In genomic region chr8:123156070-123156773, GRCm38 (mm10) we compare ENCODE assay signal across 14 mouse cellular contexts. TPM values are rescaled to one million over a fixed set of nuclear protein-coding genes. Genes with fewer than 3 reads are reported as not detected.
DNase-seq lines count a peak whose midpoint lies in the region; ATAC-seq lines count a peak whose summit lies in the region.
"Had no signal": no experiment of that assay in that cellular context is flagged by ENCODE, and none has a peak within 500 bp of the region (broad histone marks: within the 10 kb centered on the region; RNA-seq: fewer than 3 reads in every experiment).

No protein-coding gene starts in this region.

- peak; percentile 10; the same call in 1 of the 2 replicates for ATAC-seq in heart, embryonic 13.5 days (ENCODE audit: extremely low read depth, insufficient number of reproducible peaks, low FRiP score, low TSS enrichment)
- peak; percentile 95 for ATAC-seq in liver, embryonic 13.5 days (ENCODE audit: low read depth)

- 37% methylated on average over 9 of the region's 9 CpGs for WGBS in heart, embryonic 13.5 days
- WGBS in liver, embryonic 13.5 days (ENCODE audit: insufficient replicate concordance) = 26% methylated on average over 9 of the region's 9 CpGs
- 83% methylated on average over 9 of the region's 9 CpGs for WGBS in forebrain, embryonic 10.5 days

- H3K4me1 ChIP-seq in heart, embryonic 13.5 days = peaks cover 42% of the 10 kb centered on the region
- H3K4me1 ChIP-seq in liver, embryonic 13.5 days (replicated peaks) = peaks cover 42% of the 10 kb centered on the region
- H3K4me1 ChIP-seq in forebrain, embryonic 10.5 days = peaks cover 27% of the 10 kb centered on the region
- H3K4me1 ChIP-seq: neural tube, embryonic 12.5 days had no signal

- H3K4me3 ChIP-seq in heart, embryonic 13.5 days = no peak overlapping the region
- no peak overlapping the region; the same call in 1 of the 2 replicates for H3K4me3 ChIP-seq in liver, embryonic 13.5 days (replicated peaks)
- no peak overlapping the region for H3K4me3 ChIP-seq in forebrain, embryonic 10.5 days
- H3K4me3 ChIP-seq: midbrain, embryonic 10.5 days; neural tube, embryonic 12.5 days had no signal

- H3K36me3 ChIP-seq in heart, embryonic 13.5 days = no peaks in the 10 kb centered on the region
- H3K36me3 ChIP-seq in liver, embryonic 13.5 days = no peaks in the 10 kb centered on the region
- H3K36me3 ChIP-seq in forebrain, embryonic 10.5 days (replicated peaks) = no peaks in the 10 kb centered on the region
- H3K36me3 ChIP-seq: midbrain, embryonic 10.5 days; neural tube, embryonic 12.5 days had no signal

- no peaks in the 10 kb centered on the region for H3K9me3 ChIP-seq in heart, embryonic 13.5 days
- H3K9me3 ChIP-seq in liver, embryonic 13.5 days (replicated peaks) = no peaks in the 10 kb centered on the region
- H3K9me3 ChIP-seq in forebrain, embryonic 10.5 days = no peaks in the 10 kb centered on the region
- H3K9me3 ChIP-seq: midbrain, embryonic 10.5 days; neural tube, embryonic 12.5 days had no signal

- intact Hi-C loops in heart, postnatal 25 days (cut with DNase I) = no loop called here

- H3K27ac ChIP-seq in heart, embryonic 13.5 days (replicated peaks) = 0 out of 2 replicates have a peak overlapping the region, but pooled peaks have one; percentile 32
- peak overlapping the region; percentile 77 for H3K27ac ChIP-seq in liver, embryonic 13.5 days
- H3K27ac ChIP-seq in forebrain, embryonic 10.5 days = no peak overlapping the region
- H3K27ac ChIP-seq: midbrain, embryonic 10.5 days; neural tube, embryonic 12.5 days had no signal

- H3K4me2 ChIP-seq in heart, embryonic 13.5 days = no peak overlapping the region
- peak overlapping the region; percentile 55 for H3K4me2 ChIP-seq in liver, embryonic 13.5 days
- H3K4me2 ChIP-seq: neural tube, embryonic 12.5 days had no signal

- peak overlapping the region; percentile 1; the same call in 1 of the 2 replicates for H3K9ac ChIP-seq in heart, embryonic 13.5 days
- peak overlapping the region; percentile 59 for H3K9ac ChIP-seq in liver, embryonic 13.5 days
- H3K9ac ChIP-seq: neural tube, embryonic 12.5 days had no signal

- no peaks in the 10 kb centered on the region for H3K27me3 ChIP-seq in heart, embryonic 13.5 days (replicated peaks)
- H3K27me3 ChIP-seq in liver, embryonic 13.5 days = 0 out of 2 replicates have a peak, but pooled peaks cover 8% of the 10 kb centered on the region
- H3K27me3 ChIP-seq in forebrain, embryonic 10.5 days (ENCODE audit: poor library complexity, severe bottlenecking) = no peaks in the 10 kb centered on the region
- H3K27me3 ChIP-seq: neural tube, embryonic 12.5 days had no signal

- no peak for DNase-seq in heart, postnatal 25 days (ENCODE audit: low spot score)
- DNase-seq in urinary bladder, postnatal 14 days (ENCODE audit: low spot score) = peak; percentile 26
- DNase-seq in urinary bladder, postnatal 10 days (ENCODE audit: low spot score) = no peak
- DNase-seq in liver, embryonic 13.5 days = peak; percentile 66
- no peak for DNase-seq in testis, postnatal 14 days (ENCODE audit: low spot score)
- no peak for DNase-seq in forebrain, embryonic 10.5 days (ENCODE audit: extremely low spot score, low spot score)
- no peak for DNase-seq in natural killer cell, adult 2 months (ENCODE audit: low spot score in 2 of 2)
- DNase-seq: adrenal gland, adult 8-10 months; cerebellum, adult 11-12 months; thymus, postnatal 36 days had no signal

RNA-seq across cellular contexts. Expression of gene Sult5a1, which starts 1.9 kb away (rescaled TPM):
- polyA plus RNA-seq in heart, embryonic 13.5 days (2015; fragmentation: Nextera tagmentation; extraction: Ambion mirVana) = 4.0 and 7.5 TPM in 2 replicates
- 1 to 10 TPM in 1 of 2 experiments, under 1 TPM in 1; 0.56 to 1.1 TPM for total RNA-seq in heart, postnatal 25 days (2021)
- 1.0 and 1.3 TPM in 2 replicates for polyA plus RNA-seq in liver, embryonic 13.5 days (2015; fragmentation: Nextera tagmentation; extraction: Ambion mirVana)
- 2.2 and 2.7 TPM in 2 replicates for polyA plus RNA-seq in forebrain, embryonic 10.5 days (2016; fragmentation: Nextera tagmentation; extraction: Ambion mirVana)
- total RNA-seq: left cerebral cortex, postnatal 36 days had no signal

RNA-seq across cellular contexts. Expression of gene Dpep1, which starts 29.8 kb away (rescaled TPM):
- 2.5 and 3.3 TPM in 2 replicates for polyA plus RNA-seq in heart, embryonic 13.5 days (2015; fragmentation: Nextera tagmentation; extraction: Ambion mirVana)
- total RNA-seq in heart, postnatal 25 days (2021) = 10 to 100 TPM; 29.6 to 30.7 TPM
- 0.14 and 0.24 TPM in 2 replicates for polyA plus RNA-seq in liver, embryonic 13.5 days (2015; fragmentation: Nextera tagmentation; extraction: Ambion mirVana)
- polyA plus RNA-seq in forebrain, embryonic 10.5 days (2016; fragmentation: Nextera tagmentation; extraction: Ambion mirVana) = 10.1 and 11.4 TPM in 2 replicates
- total RNA-seq: left cerebral cortex, postnatal 36 days had no signal

RNA-seq across cellular contexts. Expression of gene Cpne7, which starts 39.0 kb away (rescaled TPM):
- polyA plus RNA-seq in heart, embryonic 13.5 days (2015; fragmentation: Nextera tagmentation; extraction: Ambion mirVana) = 0.19 and 0.24 TPM in 2 replicates
- under 1 TPM; 0.36 to 0.39 TPM for total RNA-seq in heart, postnatal 25 days (2021)
- 1.2 TPM in 2 replicates for polyA plus RNA-seq in liver, embryonic 13.5 days (2015; fragmentation: Nextera tagmentation; extraction: Ambion mirVana)
- 0.94 and 1.3 TPM in 2 replicates for polyA plus RNA-seq in forebrain, embryonic 10.5 days (2016; fragmentation: Nextera tagmentation; extraction: Ambion mirVana)

RNA-seq across cellular contexts. Expression of gene Rpl13, which starts 54.1 kb away (rescaled TPM):
- polyA plus RNA-seq in heart, embryonic 13.5 days (2015; fragmentation: Nextera tagmentation; extraction: Ambion mirVana) = 938 and 957 TPM in 2 replicates
- total RNA-seq in heart, postnatal 25 days (2021) = 100 to 1,000 TPM; 426 to 434 TPM
- polyA plus RNA-seq in liver, embryonic 13.5 days (2015; fragmentation: Nextera tagmentation; extraction: Ambion mirVana) = 1,172 and 1,189 TPM in 2 replicates
- 1,382 and 1,410 TPM in 2 replicates for polyA plus RNA-seq in forebrain, embryonic 10.5 days (2016; fragmentation: Nextera tagmentation; extraction: Ambion mirVana)

RNA-seq across cellular contexts. Expression of gene Chmp1a, which starts 56.3 kb away (rescaled TPM):
- 91.2 and 99.4 TPM in 2 replicates for polyA plus RNA-seq in heart, embryonic 13.5 days (2015; fragmentation: Nextera tagmentation; extraction: Ambion mirVana)
- total RNA-seq in heart, postnatal 25 days (2021) = 10 to 100 TPM; 57.1 to 68.6 TPM
- 74.6 and 77.5 TPM in 2 replicates for polyA plus RNA-seq in liver, embryonic 13.5 days (2015; fragmentation: Nextera tagmentation; extraction: Ambion mirVana)
- 137 and 144 TPM in 2 replicates for polyA plus RNA-seq in forebrain, embryonic 10.5 days (2016; fragmentation: Nextera tagmentation; extraction: Ambion mirVana)

Comparison
In these comparisons a context has a peak if more than half of its experiments do, and no peak if none do; other contexts are left out.
1. DNase-seq: peak in urinary bladder, postnatal 14 days (single experiment) and liver, embryonic 13.5 days (single experiment); none in heart, postnatal 25 days (single experiment), urinary bladder, postnatal 10 days (single experiment), testis, postnatal 14 days (single experiment), forebrain, embryonic 10.5 days (single experiment) and natural killer cell, adult 2 months (0 of 2).